Mouse (Mus musculus) liver, embryonic 15.5 days (tissue): ENCODE measurements around the gene Adgrl4. TPM values are rescaled to one million over a fixed set of nuclear protein-coding genes. Genes with fewer than 3 reads are reported as not detected.
A peak's percentile ranks its signal among the peaks of the same experiment; 100 is the strongest.

ENCODE experiments used
- ATAC-seq: fragments of 200-750 bp; cut with Nextera tagmentation; 2 replicates; pipeline ENCODE4 v1.8.0; 2017; ENCODE audit warnings: moderate number of reproducible peaks, mild to moderate bottlenecking, moderate library complexity; ENCODE audit not compliant: insufficient read depth
- H3K27ac ChIP-seq: fragments of 300-500 bp; sonication (generic); replicated peaks from 2 replicates; pipeline ENCODE4 v1.5.1; 2015; ENCODE audit warnings: mild to moderate bottlenecking, inconsistent platforms
- H3K27me3 ChIP-seq: fragments of 300-500 bp; sonication (generic); 2 replicates; pipeline ENCODE4 v1.6.1; 2015; ENCODE audit warnings: mild to moderate bottlenecking, inconsistent platforms
- H3K36me3 ChIP-seq: fragments of 300-500 bp; sonication (generic); replicated peaks from 2 replicates; pipeline ENCODE4 v1.6.1; 2015; ENCODE audit warnings: moderate library complexity, mild to moderate bottlenecking, inconsistent platforms
- H3K4me1 ChIP-seq: fragments of 300-500 bp; sonication (generic); replicated peaks from 2 replicates; pipeline ENCODE4 v1.6.1; 2015; ENCODE audit warnings: inconsistent platforms
- H3K4me2 ChIP-seq: fragments of 300-500 bp; sonication (generic); 2 replicates; pipeline ENCODE4 v1.6.1; 2015; ENCODE audit warnings: moderate library complexity, mild to moderate bottlenecking, inconsistent platforms
- H3K4me3 ChIP-seq: fragments of 300-500 bp; sonication (generic); replicated peaks from 2 replicates; pipeline ENCODE4 v1.5.1; 2015; ENCODE audit warnings: mild to moderate bottlenecking, inconsistent platforms
- H3K9ac ChIP-seq: fragments of 300-500 bp; sonication (generic); 2 replicates; pipeline ENCODE4 v1.6.1; 2015; ENCODE audit warnings: moderate library complexity, mild to moderate bottlenecking, inconsistent platforms
- H3K9me3 ChIP-seq: fragments of 300-500 bp; sonication (generic); replicated peaks from 2 replicates; pipeline ENCODE4 v1.6.1; 2016; ENCODE audit warnings: inconsistent platforms
- WGBS: fragments of 180-500 bp; shearing (Covaris S2); methylation state at CpG from one replicate; pipeline ENCODE4 v1.1.7; 2015; ENCODE audit warnings: mixed read lengths; ENCODE audit not compliant: insufficient replicate concordance; 5-methylcytosine and 5-hydroxymethylcytosine counted together
- polyA plus RNA-seq: library from polyadenylated mRNA; unstranded; fragments of >200 nt; fragmentation: Nextera tagmentation; extraction: Ambion mirVana; gene quantifications from 2 replicates; pipeline ENCODE4 v1.2.1, GENCODE M21; 2015

The Adgrl4 gene
- polyA plus RNA-seq = 4.2 and 4.7 TPM in 2 replicates

DNA sequence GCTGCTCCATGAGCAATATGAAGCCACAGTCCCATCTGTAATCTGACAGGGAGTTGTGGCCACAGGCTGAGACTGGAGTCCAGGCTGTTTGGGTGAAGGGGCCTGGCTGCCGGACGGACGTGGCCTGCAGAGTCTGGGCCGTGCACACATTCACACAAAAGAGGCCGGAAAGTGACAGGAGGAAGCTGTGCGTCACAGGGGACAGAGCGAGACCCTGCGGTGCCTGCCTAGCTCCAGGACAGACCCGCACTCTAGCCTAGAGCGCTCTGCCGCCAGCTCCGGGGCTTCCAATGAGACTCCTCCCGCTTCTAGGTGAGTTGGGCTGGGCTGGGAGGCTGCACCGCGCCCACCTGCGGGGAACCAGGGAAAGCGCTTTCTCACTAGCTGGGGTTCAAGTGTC, at the start of gene Adgrl4:
TSS of gene Adgrl4 (plus strand) at position 195 of the 400 bp plus-strand sequence.
- WGBS = 3% methylated on average over 17 of the region's 17 CpGs
- H3K4me3 ChIP-seq = peak within 1 kb of the TSS; percentile 29
- no peaks in the 10 kb centered on the region for H3K27me3 ChIP-seq
- ATAC-seq = peak; percentile 62; the same call in 1 of the 2 replicates
- H3K4me2 ChIP-seq = peak within 1 kb of the TSS; percentile 48
- H3K9ac ChIP-seq = no peak within 1 kb of the TSS
- H3K4me1 ChIP-seq = no peaks in the 10 kb centered on the region
- no peak within 1 kb of the TSS for H3K27ac ChIP-seq
- no peaks in the 10 kb centered on the region for H3K36me3 ChIP-seq
- H3K9me3 ChIP-seq = no peaks in the 10 kb centered on the region

GRCm38 (mm10) chr3:151390912-151391311, 46.8 kb upstream of the Adgrl4 start:
- no peak overlapping the region for H3K27ac ChIP-seq
- H3K27me3 ChIP-seq = no peaks in the 10 kb centered on the region
- ATAC-seq = no peak
- H3K9ac ChIP-seq = no peak overlapping the region
- no peaks in the 10 kb centered on the region for H3K9me3 ChIP-seq
- no peak overlapping the region for H3K4me2 ChIP-seq
- no peaks in the 10 kb centered on the region for H3K36me3 ChIP-seq
- no peaks in the 10 kb centered on the region for H3K4me1 ChIP-seq
- H3K4me3 ChIP-seq = no peak overlapping the region

- no peak for ATAC-seq
- H3K27me3 ChIP-seq = no peaks in the 10 kb centered on the region
- H3K4me1 ChIP-seq = no peaks in the 10 kb centered on the region
- no peak overlapping the region for H3K4me2 ChIP-seq
- H3K36me3 ChIP-seq = no peaks in the 10 kb centered on the region
- H3K9ac ChIP-seq = no peak overlapping the region
- no peak overlapping the region for H3K4me3 ChIP-seq
- no peak overlapping the region for H3K27ac ChIP-seq
- WGBS = 48% methylated on average over 4 of the region's 4 CpGs
- H3K9me3 ChIP-seq = no peaks in the 10 kb centered on the region
Measured at GRCm38 (mm10) chr3:151392891-151393290, 44.8 kb upstream of the Adgrl4 start.

DNA sequence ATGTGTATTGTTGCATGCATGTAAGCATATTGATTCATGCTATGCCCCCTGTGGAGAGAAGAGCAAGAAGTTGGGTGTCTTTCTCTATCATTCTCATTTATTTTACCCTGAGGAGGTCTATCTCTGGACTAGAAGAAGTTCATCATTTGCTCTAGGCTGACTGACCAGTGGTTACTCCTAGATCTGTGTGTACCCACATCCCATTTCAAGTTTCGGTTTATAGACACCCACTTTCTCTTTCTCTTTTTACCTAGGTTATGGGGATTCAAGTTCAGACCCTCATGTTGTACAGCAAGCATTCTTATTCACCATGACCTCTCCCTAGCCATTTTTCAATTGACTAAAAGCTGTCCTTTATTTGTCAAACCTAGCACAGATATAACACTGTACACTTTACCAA, 44.4 kb upstream of the Adgrl4 start:
- H3K9ac ChIP-seq = no peak overlapping the region
- no peak overlapping the region for H3K27ac ChIP-seq
- H3K4me2 ChIP-seq = no peak overlapping the region
- no peaks in the 10 kb centered on the region for H3K36me3 ChIP-seq
- WGBS = 58% methylated on average over 1 of the region's 1 CpGs
- ATAC-seq = no peak
- no peaks in the 10 kb centered on the region for H3K27me3 ChIP-seq
- H3K9me3 ChIP-seq = no peaks in the 10 kb centered on the region
- H3K4me1 ChIP-seq = no peaks in the 10 kb centered on the region
- H3K4me3 ChIP-seq = no peak overlapping the region

DNA sequence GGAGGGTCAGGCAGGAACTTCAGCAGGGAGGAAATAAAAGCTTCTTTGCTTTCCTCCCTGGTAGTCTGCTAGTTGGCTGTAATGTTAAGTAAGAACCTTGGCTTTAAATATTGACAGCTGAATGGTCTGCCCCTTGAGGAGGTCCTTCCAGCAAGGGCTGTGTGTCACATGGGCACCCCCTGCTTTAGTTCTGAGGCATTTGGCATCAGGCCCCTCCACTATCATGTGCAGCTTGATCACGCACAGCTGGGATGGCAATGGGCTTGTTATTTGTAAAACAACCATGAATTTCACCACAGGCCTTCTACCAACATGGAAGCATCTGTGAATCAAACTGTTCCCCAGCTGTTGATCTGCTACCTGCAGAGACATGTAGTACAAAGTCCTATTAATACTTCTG, 38.4 kb upstream of the Adgrl4 start:
- Histone ChIP-seq H3K27me3 (no peaks in the 10 kb centered on the region), H3K9ac (no peak overlapping the region), H3K27ac (no peak overlapping the region), H3K4me3 (no peak overlapping the region), H3K36me3 (no peaks in the 10 kb centered on the region), H3K4me2 (no peak overlapping the region), H3K4me1 (no peaks in the 10 kb centered on the region), H3K9me3 (no peaks in the 10 kb centered on the region)
- no peak for ATAC-seq
- 70% methylated on average over 1 of the region's 1 CpGs for WGBS

- no peaks in the 10 kb centered on the region for H3K9me3 ChIP-seq
- no peaks in the 10 kb centered on the region for H3K27me3 ChIP-seq
- H3K9ac ChIP-seq = no peak overlapping the region
- no peak overlapping the region for H3K4me2 ChIP-seq
- no peaks in the 10 kb centered on the region for H3K36me3 ChIP-seq
- H3K4me1 ChIP-seq = no peaks in the 10 kb centered on the region
- no peak overlapping the region for H3K4me3 ChIP-seq
- ATAC-seq = no peak
- H3K27ac ChIP-seq = no peak overlapping the region
- WGBS = 48% methylated on average over 2 of the region's 2 CpGs
Measured at GRCm38 (mm10) chr3:151411031-151411430, 26.7 kb upstream of the Adgrl4 start.

GRCm38 (mm10) chr3:151411488-151411887, 26.2 kb upstream of the Adgrl4 start:
- H3K4me2 ChIP-seq = no peak overlapping the region
- no peak overlapping the region for H3K9ac ChIP-seq
- H3K9me3 ChIP-seq = no peaks in the 10 kb centered on the region
- 78% methylated on average over 4 of the region's 4 CpGs for WGBS
- no peak overlapping the region for H3K4me3 ChIP-seq
- no peaks in the 10 kb centered on the region for H3K27me3 ChIP-seq
- no peak overlapping the region for H3K27ac ChIP-seq
- no peaks in the 10 kb centered on the region for H3K36me3 ChIP-seq
- H3K4me1 ChIP-seq = no peaks in the 10 kb centered on the region
- no peak for ATAC-seq

GRCm38 (mm10) chr3:151416931-151417330, 20.8 kb upstream of the Adgrl4 start:
- no peak overlapping the region for H3K9ac ChIP-seq
- H3K27me3 ChIP-seq = no peaks in the 10 kb centered on the region
- H3K4me3 ChIP-seq = no peak overlapping the region
- H3K27ac ChIP-seq = no peak overlapping the region
- no peaks in the 10 kb centered on the region for H3K36me3 ChIP-seq
- H3K4me1 ChIP-seq = no peaks in the 10 kb centered on the region
- ATAC-seq = no peak
- no peaks in the 10 kb centered on the region for H3K9me3 ChIP-seq
- H3K4me2 ChIP-seq = no peak overlapping the region

GRCm38 (mm10) chr3:151417688-151418572, 19.8 kb upstream of the Adgrl4 start:
- ATAC-seq = no peak
- H3K4me3 ChIP-seq = no peak overlapping the region
- H3K9me3 ChIP-seq = no peaks in the 10 kb centered on the region
- H3K27ac ChIP-seq = no peak overlapping the region
- H3K27me3 ChIP-seq = no peaks in the 10 kb centered on the region
- H3K4me1 ChIP-seq = no peaks in the 10 kb centered on the region
- no peak overlapping the region for H3K9ac ChIP-seq
- H3K4me2 ChIP-seq = no peak overlapping the region
- H3K36me3 ChIP-seq = no peaks in the 10 kb centered on the region
- 25% methylated on average over 12 of the region's 12 CpGs for WGBS

GRCm38 (mm10) chr3:151424326-151425207, 13.1 kb upstream of the Adgrl4 start:
- H3K27ac ChIP-seq = 0 out of 2 replicates have a peak overlapping the region, but pooled peaks have one; percentile 45
- no peaks in the 10 kb centered on the region for H3K9me3 ChIP-seq
- no peaks in the 10 kb centered on the region for H3K36me3 ChIP-seq
- no peak overlapping the region for H3K4me2 ChIP-seq
- no peaks in the 10 kb centered on the region for H3K27me3 ChIP-seq
- 31% methylated on average over 9 of the region's 9 CpGs for WGBS
- ATAC-seq = no peak
- H3K4me3 ChIP-seq = no peak overlapping the region
- H3K4me1 ChIP-seq = no peaks in the 10 kb centered on the region
- no peak overlapping the region for H3K9ac ChIP-seq

DNA sequence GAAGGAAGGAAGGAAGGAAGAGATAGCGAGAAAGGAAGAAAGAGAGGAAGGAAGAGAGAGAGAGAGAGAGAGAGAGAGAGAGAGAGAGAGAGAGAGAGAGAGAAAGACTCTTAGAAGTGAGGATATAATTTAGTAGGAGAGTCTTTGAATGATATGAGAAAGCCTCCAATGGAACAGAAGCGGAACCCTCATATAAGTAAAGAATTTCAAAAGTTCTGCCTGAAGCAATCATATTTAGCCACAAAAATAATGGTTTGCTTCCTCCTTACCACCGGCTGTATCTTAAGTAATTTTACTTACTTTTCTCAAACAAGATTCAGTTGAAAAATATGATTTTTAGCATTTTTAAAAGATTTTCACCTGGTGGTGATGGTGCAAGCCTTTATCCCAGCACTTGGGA, 7.6 kb upstream of the Adgrl4 start:
- Histone ChIP-seq H3K27me3 (no peaks in the 10 kb centered on the region), H3K9me3 (no peaks in the 10 kb centered on the region), H3K4me3 (no peak overlapping the region), H3K36me3 (no peaks in the 10 kb centered on the region), H3K4me1 (no peaks in the 10 kb centered on the region), H3K4me2 (no peak overlapping the region), H3K27ac (no peak overlapping the region), H3K9ac (no peak overlapping the region)
- WGBS = 75% methylated on average over 3 of the region's 3 CpGs
- no peak for ATAC-seq
